Comparison of ENCODE assay signal across 30 mouse cellular contexts in the genomic region with DNA sequence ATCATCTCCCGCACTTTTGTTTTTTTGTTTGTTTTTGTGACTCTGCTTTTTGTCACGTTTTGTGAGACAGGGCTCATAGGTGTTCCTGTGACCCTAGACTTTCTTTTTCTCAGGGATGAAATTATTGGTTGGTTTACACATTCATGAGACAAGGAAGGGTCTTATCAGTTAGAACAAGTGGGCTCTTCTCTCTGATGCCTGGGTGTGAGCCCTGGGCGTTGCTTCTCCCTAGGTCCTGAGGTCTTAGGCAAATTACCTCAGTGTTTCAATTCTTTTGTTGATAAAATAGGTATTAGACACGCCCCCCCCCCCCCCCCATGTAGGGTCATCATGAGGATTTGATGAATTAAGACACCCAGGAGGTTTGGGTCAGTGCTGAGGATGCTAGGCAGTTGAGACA. TPM values are rescaled to one million over a fixed set of nuclear protein-coding genes. Genes with fewer than 3 reads are reported as not detected.
DNase-seq lines count a peak whose midpoint lies in the region; ATAC-seq and TF ChIP-seq lines count a peak whose summit lies in the region.
"Had no signal": no experiment of that assay in that cellular context is flagged by ENCODE, and none has a peak within 500 bp of the region (broad histone marks: within the 10 kb centered on the region; RNA-seq: fewer than 3 reads in every experiment).

No protein-coding gene starts in this region.

- peaks cover 3% of the 10 kb centered on the region; the same call in 1 of the 2 replicates for H3K4me1 ChIP-seq in hindbrain, postnatal 0 days (ENCODE audit: insufficient read depth, low read length)
- peaks cover 5% of the 10 kb centered on the region; the same call in 1 of the 2 replicates for H3K4me1 ChIP-seq in hindbrain, embryonic 10.5 days (replicated peaks)
- peaks cover 10% of the 10 kb centered on the region for H3K4me1 ChIP-seq in cortical plate, adult 2 months (ENCODE audit: control insufficient read depth, insufficient read depth, low read length)
- H3K4me1 ChIP-seq in liver, embryonic 11.5 days (replicated peaks; ENCODE audit: control insufficient read depth, insufficient read depth, low read length) = peaks cover 26% of the 10 kb centered on the region
- peaks cover 29% of the 10 kb centered on the region for H3K4me1 ChIP-seq in liver, postnatal 0 days (ENCODE audit: insufficient read depth)
- H3K4me1 ChIP-seq: limb, embryonic 10.5 days had no signal

- no peaks in the 10 kb centered on the region for H3K27me3 ChIP-seq in hindbrain, postnatal 0 days (ENCODE audit: insufficient read depth, low read length)
- H3K27me3 ChIP-seq in hindbrain, embryonic 10.5 days (ENCODE audit: insufficient read depth, poor library complexity, severe bottlenecking) = no peaks in the 10 kb centered on the region
- H3K27me3 ChIP-seq in liver, embryonic 11.5 days (replicated peaks; ENCODE audit: control insufficient read depth, insufficient read depth, low read length) = no peaks in the 10 kb centered on the region
- H3K27me3 ChIP-seq in liver, postnatal 0 days (ENCODE audit: insufficient read depth, low read length) = no peaks in the 10 kb centered on the region
- H3K27me3 ChIP-seq: embryonic facial prominence, embryonic 15.5 days; forebrain, embryonic 15.5 days; midbrain, embryonic 12.5 days; stomach, embryonic 15.5 days had no signal

- H3K27ac ChIP-seq in hindbrain, postnatal 0 days = peak overlapping the region; percentile 61; the same call in 1 of the 2 replicates
- no peak overlapping the region for H3K27ac ChIP-seq in hindbrain, embryonic 10.5 days
- H3K27ac ChIP-seq in cortical plate, adult 2 months (ENCODE audit: insufficient read depth, low read length) = 0 out of 2 replicates have a peak overlapping the region, but pooled peaks have one; percentile 27
- peak overlapping the region; percentile 73 for H3K27ac ChIP-seq in liver, embryonic 11.5 days (ENCODE audit: low read depth, low read length)
- H3K27ac ChIP-seq in liver, postnatal 0 days (ENCODE audit: low read depth) = peak overlapping the region; percentile 48; the same call in 1 of the 2 replicates
- H3K27ac ChIP-seq: embryonic facial prominence, embryonic 15.5 days; limb, embryonic 10.5 days; macrophage; midbrain, embryonic 12.5 days; stomach, embryonic 15.5 days had no signal

- WGBS in hindbrain, postnatal 0 days = 58% methylated on average over 4 of the region's 4 CpGs
- 70% methylated on average over 4 of the region's 4 CpGs for WGBS in hindbrain, embryonic 10.5 days
- WGBS in liver, embryonic 11.5 days = 57% methylated on average over 4 of the region's 4 CpGs
- 47% methylated on average over 4 of the region's 4 CpGs for WGBS in liver, postnatal 0 days (ENCODE audit: insufficient replicate concordance)

- no peak for TF ChIP-seq EP300 in liver, postnatal 0 days (IDR thresholded peaks at IDR 0.05; ENCODE audit: low read depth)

- ATAC-seq in hindbrain, postnatal 0 days = no peak
- ATAC-seq in liver, embryonic 11.5 days (replicated peaks; ENCODE audit: low FRiP score) = peak; percentile 84
- ATAC-seq in liver, postnatal 0 days = no peak
- ATAC-seq: activated CD4-positive, CD25-positive, alpha-beta regulatory T cell, adult 4 months; forebrain, embryonic 15.5 days; intestine, postnatal 0 days; lung, postnatal 0 days had no signal

- DNase-seq in hindbrain, postnatal 0 days (ENCODE audit: low spot score) = no peak
- no peak for DNase-seq in hindbrain, embryonic 10.5 days (ENCODE audit: low spot score)
- DNase-seq in liver, embryonic 11.5 days (ENCODE audit: low spot score) = no peak
- DNase-seq in liver, postnatal 0 days = no peak
- DNase-seq in cerebellum, adult 18-20 months = no peak
- no peak for DNase-seq in MN1 (ENCODE audit: low spot score)
- DNase-seq: adrenal gland, adult 8-10 months; B cell, adult 2 months; cerebellum, adult 8-10 months; cerebellum, postnatal 36 days; gastrocnemius, postnatal 14 days; heart, adult 11 months; kidney, postnatal 4 days; layer of hippocampus, adult 9-11 months; right cerebral cortex, adult 18-20 months; thymus, postnatal 25 days had no signal

- TF ChIP-seq POLR2A in cortical plate, adult 2 months (IDR thresholded peaks at IDR 0.05; ENCODE audit: extremely low read depth, insufficient read depth, low read length) = no peak

- H3K4me2 ChIP-seq in hindbrain, postnatal 0 days (ENCODE audit: low read depth, low read length) = no peak overlapping the region
- peak overlapping the region; percentile 44 for H3K4me2 ChIP-seq in liver, embryonic 11.5 days
- H3K4me2 ChIP-seq in liver, postnatal 0 days (ENCODE audit: low read depth, low read length) = peak overlapping the region; percentile 26
- H3K4me2 ChIP-seq: embryonic facial prominence, embryonic 15.5 days; forebrain, embryonic 15.5 days; heart, embryonic 11.5 days; midbrain, embryonic 12.5 days; stomach, embryonic 15.5 days had no signal

- H3K36me3 ChIP-seq in hindbrain, postnatal 0 days (ENCODE audit: insufficient read depth, low read length) = 0 out of 2 replicates have a peak, but pooled peaks cover 2% of the 10 kb centered on the region
- H3K36me3 ChIP-seq in hindbrain, embryonic 10.5 days = 0 out of 2 replicates have a peak, but pooled peaks cover 3% of the 10 kb centered on the region
- H3K36me3 ChIP-seq in liver, embryonic 11.5 days (ENCODE audit: control insufficient read depth, insufficient read depth, low read length) = no peaks in the 10 kb centered on the region; the same call in 1 of the 2 replicates
- H3K36me3 ChIP-seq in liver, postnatal 0 days (replicated peaks; ENCODE audit: insufficient read depth, low read length) = peaks cover 3% of the 10 kb centered on the region; the same call in 1 of the 2 replicates
- H3K36me3 ChIP-seq: embryonic facial prominence, embryonic 15.5 days; forebrain, embryonic 15.5 days; limb, embryonic 10.5 days; midbrain, embryonic 12.5 days had no signal

- H3K4me3 ChIP-seq in hindbrain, postnatal 0 days (ENCODE audit: low read length) = no peak overlapping the region
- no peak overlapping the region for H3K4me3 ChIP-seq in hindbrain, embryonic 10.5 days
- no peak overlapping the region for H3K4me3 ChIP-seq in cortical plate, adult 2 months (ENCODE audit: insufficient read depth, low read length)
- peak overlapping the region; percentile 9; the same call in 1 of the 2 replicates for H3K4me3 ChIP-seq in liver, embryonic 11.5 days (ENCODE audit: low read depth, low read length)
- H3K4me3 ChIP-seq in liver, postnatal 0 days (ENCODE audit: low read depth, low read length) = no peak overlapping the region
- H3K4me3 ChIP-seq: embryonic facial prominence, embryonic 15.5 days; forebrain, embryonic 15.5 days; limb, embryonic 10.5 days; midbrain, embryonic 12.5 days; stomach, embryonic 15.5 days had no signal

- no peaks in the 10 kb centered on the region for H3K9me3 ChIP-seq in hindbrain, postnatal 0 days (ENCODE audit: low read length)
- no peaks in the 10 kb centered on the region for H3K9me3 ChIP-seq in hindbrain, embryonic 10.5 days
- no peaks in the 10 kb centered on the region for H3K9me3 ChIP-seq in liver, embryonic 11.5 days (ENCODE audit: control insufficient read depth, low read length)
- no peaks in the 10 kb centered on the region for H3K9me3 ChIP-seq in liver, postnatal 0 days (ENCODE audit: low read length)
- H3K9me3 ChIP-seq: embryonic facial prominence, embryonic 15.5 days; forebrain, embryonic 15.5 days; limb, embryonic 10.5 days; stomach, embryonic 15.5 days had no signal

- no peak for TF ChIP-seq CTCF in hindbrain, postnatal 0 days (IDR thresholded peaks at IDR 0.05; ENCODE audit: low read depth)
- no peak for TF ChIP-seq CTCF in cortical plate, adult 2 months (IDR thresholded peaks at IDR 0.05; ENCODE audit: extremely low read depth, insufficient read depth, low read length)
- TF ChIP-seq CTCF in liver, postnatal 0 days (IDR thresholded peaks at IDR 0.05; ENCODE audit: low read depth) = no peak

- no peak overlapping the region for H3K9ac ChIP-seq in hindbrain, postnatal 0 days (replicated peaks; ENCODE audit: low read length)
- peak overlapping the region; percentile 17; the same call in 1 of the 2 replicates for H3K9ac ChIP-seq in liver, embryonic 11.5 days (ENCODE audit: low read depth, low read length)
- no peak overlapping the region for H3K9ac ChIP-seq in liver, postnatal 0 days (replicated peaks)
- H3K9ac ChIP-seq: embryonic facial prominence, embryonic 15.5 days; forebrain, embryonic 15.5 days; midbrain, embryonic 12.5 days; stomach, embryonic 15.5 days had no signal

RNA-seq across cellular contexts. Expression of gene Hebp1, which starts 7.0 kb away (rescaled TPM):
- total RNA-seq in hindbrain, postnatal 0 days (2014; rRNA removed) = 5.7 and 8.3 TPM in 2 replicates
- polyA plus RNA-seq in hindbrain, postnatal 0 days (2015; fragmentation: Nextera tagmentation; extraction: Ambion mirVana) = 10.3 and 13.2 TPM in 2 replicates
- 6.3 and 9.0 TPM in 2 replicates for polyA plus RNA-seq in hindbrain, embryonic 10.5 days (2016; fragmentation: Nextera tagmentation; extraction: Ambion mirVana)
- polyA plus RNA-seq in cortical plate, adult 2 months (2012; rRNA removed) = 40.2 and 48.6 TPM in 2 replicates
- 56.8 and 59.1 TPM in 2 replicates for polyA plus RNA-seq in liver, embryonic 11.5 days (2014; fragmentation: Nextera tagmentation; extraction: Ambion mirVana)
- 94.2 and 108 TPM in 2 replicates for polyA plus RNA-seq in liver, postnatal 0 days (2015; fragmentation: Nextera tagmentation; extraction: Ambion mirVana)

RNA-seq across cellular contexts. Expression of gene Fam234b, which starts 7.1 kb away (rescaled TPM):
- 75.7 and 79.0 TPM in 2 replicates for total RNA-seq in hindbrain, postnatal 0 days (2014; rRNA removed)
- polyA plus RNA-seq in hindbrain, postnatal 0 days (2015; fragmentation: Nextera tagmentation; extraction: Ambion mirVana) = 86.6 and 92.0 TPM in 2 replicates
- 24.5 and 28.0 TPM in 2 replicates for polyA plus RNA-seq in hindbrain, embryonic 10.5 days (2016; fragmentation: Nextera tagmentation; extraction: Ambion mirVana)
- 158 and 167 TPM in 2 replicates for polyA plus RNA-seq in cortical plate, adult 2 months (2012; rRNA removed)
- polyA plus RNA-seq in liver, embryonic 11.5 days (2014; fragmentation: Nextera tagmentation; extraction: Ambion mirVana) = 34.2 and 37.9 TPM in 2 replicates
- polyA plus RNA-seq in liver, postnatal 0 days (2015; fragmentation: Nextera tagmentation; extraction: Ambion mirVana) = 15.4 and 17.1 TPM in 2 replicates

RNA-seq across cellular contexts. Expression of gene Gsg1, which starts 49.3 kb away (rescaled TPM):
- total RNA-seq in hindbrain, postnatal 0 days (2014; rRNA removed) = 1.1 TPM in 1 of 2 replicates, not detected in the other
- polyA plus RNA-seq in hindbrain, postnatal 0 days (2015; fragmentation: Nextera tagmentation; extraction: Ambion mirVana) = 0.18 and 0.31 TPM in 2 replicates
- polyA plus RNA-seq in hindbrain, embryonic 10.5 days (2016; fragmentation: Nextera tagmentation; extraction: Ambion mirVana) = 0.39 and 0.58 TPM in 2 replicates
- 0.15 and 0.55 TPM in 2 replicates for polyA plus RNA-seq in cortical plate, adult 2 months (2012; rRNA removed)
- polyA plus RNA-seq in liver, embryonic 11.5 days (2014; fragmentation: Nextera tagmentation; extraction: Ambion mirVana) = 0.51 and 1.1 TPM in 2 replicates
- 0.14 and 0.26 TPM in 2 replicates for polyA plus RNA-seq in liver, postnatal 0 days (2015; fragmentation: Nextera tagmentation; extraction: Ambion mirVana)
- total RNA-seq: adrenal gland, adult 8-10 months; left cerebral cortex, adult 8-10 months; liver, adult 2 months; MEL had no signal
- polyA plus RNA-seq: activated CD4-positive, CD25-positive, alpha-beta regulatory T cell, adult 4 months had no signal
